Mouse (Mus musculus): ENCODE data around the gene Myt1l.

DNA sequence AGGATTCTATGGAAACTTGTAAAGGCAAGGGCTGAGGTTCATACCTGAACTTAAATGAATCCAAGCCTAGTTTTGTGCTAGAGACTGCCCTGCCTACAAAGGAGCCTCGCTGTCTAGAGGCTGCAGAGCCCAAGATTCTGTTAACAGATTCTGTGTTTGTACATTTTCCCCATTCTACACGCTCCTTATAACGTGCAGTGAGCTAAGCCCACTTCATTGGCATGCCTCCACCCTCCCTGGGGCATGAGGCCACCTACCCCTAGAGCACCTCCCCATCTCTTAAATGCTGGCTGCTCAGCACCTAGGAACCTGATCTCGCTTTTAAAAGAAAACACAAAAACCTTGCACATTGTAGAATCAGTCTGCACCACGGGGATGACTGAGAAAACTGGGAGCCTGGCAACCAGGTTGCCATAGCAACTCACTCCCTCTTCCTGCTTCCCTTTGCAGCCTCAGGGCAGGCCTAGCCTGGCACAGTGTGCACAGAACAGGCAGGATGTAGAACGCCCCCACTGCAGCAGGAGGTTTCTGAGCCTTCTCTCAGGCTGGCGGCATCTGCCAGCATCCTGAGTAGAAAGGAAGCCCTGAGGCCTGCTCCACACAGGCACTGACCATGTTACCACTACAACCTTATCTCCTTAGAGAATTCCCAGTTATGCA, 344.1 kb downstream of the Myt1l start:
- TF ChIP-seq CTCF (IDR thresholded peaks at IDR 0.05): no peak
- TF ChIP-seq EP300 (IDR thresholded peaks at IDR 0.05): no peak

Measured in lung, postnatal 0 days (tissue).